Mouse (Mus musculus): ENCODE measurements around the gene Rac1. TPM values are rescaled to one million over a fixed set of nuclear protein-coding genes. Genes with fewer than 3 reads are reported as not detected.

Gene Rac1
- polyA plus RNA-seq, 1 experiment from 2014 or later, result 464 TPM

- ChIA-PET POLR2A (interaction anchor here (1.1 to 1.5 kb wide), 3 partner anchors 19 to 65 kb away, joined by 3 to 4 read pairs (median 3); no protein-coding TSS in a partner anchor), CTCF (interaction anchor here (1.0 kb wide), 1 partner anchor 13 kb away, joined by 3 read pairs; no protein-coding TSS in a partner anchor)
- in situ Hi-C loops (cut with MboI; ENCODE audit: low pct_unique_long_range_greater_than_20kb), result no loop called here
- no peak for DNase-seq (ENCODE audit: low read depth, low spot score)
- ATAC-seq, result no peak
- no peaks in the 10 kb centered on the region for H3K27me3 ChIP-seq
- TF ChIP-seq CTCF (IDR thresholded peaks at IDR 0.05), result no peak
Measured at GRCm38 (mm10) chr5:143528308-143528683, 460 bp upstream of the Rac1 start.

DNA sequence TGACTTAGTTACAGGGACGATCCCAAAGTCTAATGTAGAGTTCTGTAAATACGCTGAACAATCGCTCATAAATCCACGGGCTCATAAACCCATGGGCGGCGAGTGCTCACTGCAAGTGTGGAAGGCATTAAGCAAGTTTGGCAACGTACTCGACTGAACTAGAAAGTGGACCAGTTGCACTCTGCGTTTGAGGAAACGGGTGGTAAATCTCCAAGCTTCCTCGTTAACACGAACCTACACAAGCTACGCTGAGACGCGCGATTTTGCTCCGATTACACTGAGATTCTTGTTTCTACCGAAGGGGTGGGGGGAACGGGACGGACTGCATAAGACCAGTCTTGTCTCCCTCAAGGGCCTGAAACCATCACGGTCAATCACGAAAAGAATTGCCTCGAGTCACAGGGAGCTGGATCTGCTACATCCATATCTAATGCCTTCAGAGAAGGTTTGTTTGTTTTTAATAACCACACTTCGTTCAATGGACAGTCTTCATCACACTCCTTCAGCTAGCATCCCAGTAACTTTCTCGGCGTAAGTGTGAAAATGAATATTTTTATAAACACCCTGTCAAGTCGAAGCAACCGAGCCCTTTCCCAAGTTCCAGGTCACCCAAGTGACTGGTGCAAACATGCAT is 1.0 kb downstream of the Rac1 start:
- no peak for TF ChIP-seq CTCF (IDR thresholded peaks at IDR 0.05)
- in situ Hi-C loops (cut with MboI; ENCODE audit: low pct_unique_long_range_greater_than_20kb), result no loop called here
- no peaks in the 10 kb centered on the region for H3K27me3 ChIP-seq
- DNase-seq (ENCODE audit: low read depth, low spot score) (no peak), ATAC-seq (no peak)
- ChIA-PET POLR2A (interaction anchor here (1.4 to 1.5 kb wide), 2 partner anchors 11 to 20 kb away, joined by 3 to 5 read pairs; no protein-coding TSS in a partner anchor), CTCF (interaction anchor here (0.8 kb wide), 1 partner anchor 20 kb away, joined by 3 read pairs; no protein-coding TSS in a partner anchor)

DNA sequence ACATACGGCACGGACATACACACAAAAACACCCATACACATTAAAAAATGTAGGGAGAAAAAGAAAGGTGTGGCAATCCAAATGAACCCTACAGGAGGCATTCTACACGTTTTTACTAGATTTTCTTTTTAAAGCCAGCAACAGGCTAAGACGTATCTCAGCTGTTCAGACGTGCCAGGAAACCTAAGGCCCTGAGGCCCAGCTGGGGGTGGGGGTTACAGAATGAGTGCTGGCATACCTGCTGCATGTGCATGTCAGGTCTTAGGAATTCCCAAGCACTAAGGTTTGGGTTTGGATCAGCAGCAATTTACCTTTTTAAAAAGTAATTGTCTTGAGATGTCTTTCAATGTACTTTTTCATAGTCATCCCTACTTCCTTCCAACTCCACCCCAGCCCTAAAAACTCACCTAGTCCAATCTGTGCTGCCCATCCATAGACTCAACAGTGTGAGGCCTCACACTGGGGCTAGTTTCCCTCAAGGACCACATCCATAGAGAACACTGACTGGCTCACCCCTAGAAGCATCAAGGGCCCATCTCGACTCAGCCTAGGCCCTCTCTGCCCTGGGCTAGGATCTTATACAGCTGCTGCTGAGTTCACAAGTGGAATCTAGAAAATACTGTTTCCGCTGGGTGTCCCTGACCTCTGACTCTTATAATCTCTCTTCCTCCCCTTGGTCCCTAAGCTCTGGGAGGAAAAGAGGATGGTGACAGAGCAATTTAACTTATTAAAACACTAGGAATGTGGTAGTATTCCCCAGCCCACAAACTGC is 2.2 kb downstream of the Rac1 start:
- TF ChIP-seq CTCF (IDR thresholded peaks at IDR 0.05), result no peak
- ATAC-seq (no peak), DNase-seq (ENCODE audit: low read depth, low spot score) (no peak)
- in situ Hi-C loops (cut with MboI; ENCODE audit: low pct_unique_long_range_greater_than_20kb), result no loop called here
- POLR2A ChIA-PET, result interaction anchor here (1.4 kb wide), 1 partner anchor 10 kb away, joined by 5 read pairs; no protein-coding TSS in a partner anchor
- H3K27me3 ChIP-seq, result no peaks in the 10 kb centered on the region
- CTCF ChIA-PET, result no interaction called here

DNA sequence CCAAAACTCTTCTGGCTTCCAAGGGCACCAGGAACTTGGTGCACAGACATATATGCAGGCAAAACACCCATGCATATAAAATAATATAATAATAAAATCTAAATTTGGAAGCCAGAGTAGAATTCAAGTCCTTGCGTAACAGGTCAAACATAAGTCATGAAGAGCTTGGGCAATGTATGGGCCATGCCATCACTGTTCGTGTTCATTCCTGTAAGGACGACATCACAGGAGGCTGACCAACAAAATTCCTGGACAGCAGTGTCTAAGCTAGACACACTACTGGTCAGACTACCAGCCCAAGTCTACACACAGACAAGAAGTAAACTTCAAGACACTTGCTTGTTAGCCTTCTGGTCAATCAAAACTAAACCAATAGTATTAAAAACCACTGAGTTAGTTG is 5.0 kb downstream of the Rac1 start:
- ATAC-seq, result no peak
- ChIA-PET CTCF (interaction anchor here (1.1 to 2.4 kb wide), 3 partner anchors 11 to 23 kb away, joined by 3 to 6 read pairs (median 3); no protein-coding TSS in a partner anchor), POLR2A (no interaction called here)
- DNase-seq (ENCODE audit: low read depth, low spot score), result no peak
- H3K27me3 ChIP-seq, result no peaks in the 10 kb centered on the region
- in situ Hi-C loops (cut with MboI; ENCODE audit: low pct_unique_long_range_greater_than_20kb), result no loop called here
- no peak for TF ChIP-seq CTCF (IDR thresholded peaks at IDR 0.05)

DNA sequence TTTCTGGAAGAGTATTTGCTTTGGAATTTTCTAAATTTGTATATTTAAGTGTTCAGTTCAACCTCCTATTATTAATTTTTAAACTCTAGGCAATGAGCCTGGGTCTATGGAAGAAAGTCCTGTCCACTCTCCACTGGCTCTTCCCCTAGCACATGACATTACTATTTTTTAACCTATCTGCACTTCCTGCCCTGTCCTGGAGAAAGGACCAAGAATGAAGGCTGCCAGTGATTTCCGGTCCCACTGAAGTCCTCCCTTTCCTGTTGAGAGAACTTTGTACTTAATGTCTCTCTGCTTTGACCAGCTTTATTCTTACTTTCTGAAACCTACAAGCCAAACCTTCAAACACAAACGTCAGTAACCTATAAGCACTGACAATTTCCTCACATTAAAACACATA is 7.4 kb downstream of the Rac1 start:
- in situ Hi-C loops (cut with MboI; ENCODE audit: low pct_unique_long_range_greater_than_20kb), result no loop called here
- ChIA-PET CTCF (interaction anchor here (2.4 kb wide), 1 partner anchor 15 kb away, joined by 6 read pairs; no protein-coding TSS in a partner anchor), POLR2A (no interaction called here)
- ATAC-seq (no peak), DNase-seq (ENCODE audit: low read depth, low spot score) (no peak)
- TF ChIP-seq CTCF (IDR thresholded peaks at IDR 0.05), result no peak
- no peaks in the 10 kb centered on the region for H3K27me3 ChIP-seq

DNA sequence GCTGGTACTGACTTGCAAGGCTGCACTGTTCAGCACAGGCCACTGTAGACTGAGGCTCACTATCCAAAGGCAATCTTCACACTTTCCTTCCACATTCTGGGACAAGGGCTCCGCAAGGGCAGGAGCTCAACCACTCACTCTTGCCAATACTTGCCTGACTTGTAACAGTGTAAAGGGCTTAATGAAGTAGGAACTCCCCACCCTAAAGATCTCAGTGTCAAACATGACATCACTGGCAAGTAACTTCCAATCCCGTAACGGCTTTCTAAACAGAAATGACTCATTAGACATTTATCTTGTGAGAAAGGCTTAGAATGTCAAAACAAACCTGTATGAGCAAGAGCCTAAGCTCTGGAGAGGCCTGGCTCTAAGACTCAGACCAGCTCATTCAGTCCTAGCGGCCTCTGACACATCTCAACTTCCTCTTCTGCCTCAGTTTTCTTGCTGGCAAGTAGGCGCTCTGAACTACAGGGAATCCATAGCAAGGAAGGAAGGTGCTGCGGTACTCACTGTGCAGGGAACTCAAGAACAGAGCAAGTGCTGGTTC is 9.7 kb downstream of the Rac1 start:
- in situ Hi-C loops (cut with MboI; ENCODE audit: low pct_unique_long_range_greater_than_20kb), result no loop called here

GRCm38 (mm10) chr5:143517436-143517835 is 10.4 kb downstream of the Rac1 start:
- POLR2A ChIA-PET, result interaction anchor here (1.2 to 1.4 kb wide), 3 partner anchors 12 to 37 kb away, joined by 4 to 5 read pairs (median 4); no protein-coding TSS in a partner anchor
- DNase-seq (ENCODE audit: low read depth, low spot score) (no peak), ATAC-seq (no peak)
- in situ Hi-C loops (cut with MboI; ENCODE audit: low pct_unique_long_range_greater_than_20kb), result no loop called here
- CTCF ChIA-PET, result interaction anchor here (1.0 to 2.0 kb wide), 4 partner anchors 8 to 183 kb away, joined by 4 to 6 read pairs (median 4); no protein-coding TSS in a partner anchor
- TF ChIP-seq CTCF (IDR thresholded peaks at IDR 0.05), result no peak
- H3K27me3 ChIP-seq, result no peaks in the 10 kb centered on the region

More for the DNA sequence above, 9.7 kb downstream of the Rac1 start:
- ATAC-seq (peak; percentile 90), DNase-seq (ENCODE audit: low read depth, low spot score) (peak; percentile 74)
- ChIA-PET CTCF (interaction anchor here (1.0 to 2.0 kb wide), 5 partner anchors 9 to 184 kb away, joined by 3 to 5 read pairs (median 4); no protein-coding TSS in a partner anchor), POLR2A (interaction anchor here (1.2 to 1.4 kb wide), 3 partner anchors 12 to 38 kb away, joined by 4 to 5 read pairs (median 4); no protein-coding TSS in a partner anchor)
- TF ChIP-seq CTCF (IDR thresholded peaks at IDR 0.05), result no peak
- no peaks in the 10 kb centered on the region for H3K27me3 ChIP-seq

DNA sequence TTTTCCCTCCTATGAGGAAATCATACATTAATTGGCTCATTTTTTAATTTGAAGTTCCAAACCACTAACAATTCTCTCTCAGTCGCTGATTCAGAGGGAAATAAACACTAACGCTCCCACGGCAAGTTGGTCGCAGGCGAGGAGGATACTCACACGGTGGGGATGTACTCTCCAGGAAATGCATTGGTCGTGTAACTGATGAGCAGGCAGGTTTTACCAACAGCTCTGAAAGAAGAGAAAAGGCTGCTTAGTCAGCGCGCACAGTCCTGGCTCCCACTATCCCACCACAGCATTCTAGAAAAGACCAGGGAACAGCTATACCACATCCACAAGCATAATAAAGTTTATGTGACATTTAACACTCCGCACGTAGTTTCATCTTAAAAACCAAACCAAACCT is 10.8 kb downstream of the Rac1 start:
- no peak for TF ChIP-seq CTCF (IDR thresholded peaks at IDR 0.05)
- CTCF ChIA-PET, result interaction anchor here (1.0 to 2.0 kb wide), 3 partner anchors 8 to 30 kb away, joined by 4 to 6 read pairs (median 5); no protein-coding TSS in a partner anchor
- POLR2A ChIA-PET, result interaction anchor here (1.4 to 2.0 kb wide), 2 partner anchors 10 to 37 kb away, joined by 5 read pairs; no protein-coding TSS in a partner anchor
- ATAC-seq (no peak), DNase-seq (ENCODE audit: low read depth, low spot score) (no peak)
- in situ Hi-C loops (cut with MboI; ENCODE audit: low pct_unique_long_range_greater_than_20kb), result no loop called here
- no peaks in the 10 kb centered on the region for H3K27me3 ChIP-seq

- DNase-seq (ENCODE audit: low read depth, low spot score), result no peak
- POLR2A ChIA-PET, result interaction anchor here (2.0 kb wide), 1 partner anchor 12 kb away, joined by 5 read pairs; no protein-coding TSS in a partner anchor
- in situ Hi-C loops (cut with MboI; ENCODE audit: low pct_unique_long_range_greater_than_20kb), result no loop called here
- CTCF ChIA-PET, result no interaction called here
- no peaks in the 10 kb centered on the region for H3K27me3 ChIP-seq
- no peak for TF ChIP-seq CTCF (IDR thresholded peaks at IDR 0.05)
- ATAC-seq, result no peak
Measured at GRCm38 (mm10) chr5:143514878-143515277, 13.0 kb downstream of the Rac1 start.

- ChIA-PET CTCF (interaction anchor here (1.5 kb wide), 1 partner anchor 10 kb away, joined by 3 read pairs; no protein-coding TSS in a partner anchor), POLR2A (no interaction called here)
- no peaks in the 10 kb centered on the region for H3K27me3 ChIP-seq
- ATAC-seq, result no peak
- in situ Hi-C loops (cut with MboI; ENCODE audit: low pct_unique_long_range_greater_than_20kb), result no loop called here
- DNase-seq (ENCODE audit: low read depth, low spot score), result no peak
- no peak for TF ChIP-seq CTCF (IDR thresholded peaks at IDR 0.05)
Measured at GRCm38 (mm10) chr5:143512305-143512704, 15.5 kb downstream of the Rac1 start.

Measured in Patski (cell line).